Mouse (Mus musculus) limb, embryonic 12.5 days (tissue): Measurements from ENCODE around the gene Gm45799. TPM values are rescaled to one million over a fixed set of nuclear protein-coding genes. Genes with fewer than 3 reads are reported as not detected.

Experiments
- ATAC-seq: fragments of 200-750 bp; cut with Nextera tagmentation; 2 replicates; pipeline ENCODE4 v1.8.0; 2017; ENCODE audit warnings: low read depth, moderate TSS enrichment; ENCODE audit not compliant: insufficient number of reproducible peaks, insufficient read depth, low FRiP score, low TSS enrichment
- H3K27ac ChIP-seq: fragments of 300-500 bp; sonication (generic); 2 replicates; pipeline ENCODE4 v1.5.1; 2016; ENCODE audit warnings: mild to moderate bottlenecking, moderate library complexity
- H3K27me3 ChIP-seq: fragments of 300-500 bp; sonication (generic); 2 replicates; pipeline ENCODE4 v1.6.1; 2016; ENCODE audit warnings: mild to moderate bottlenecking, moderate library complexity
- H3K36me3 ChIP-seq: fragments of 300-500 bp; sonication (generic); 2 replicates; pipeline ENCODE4 v1.6.1; 2016; ENCODE audit warnings: mild to moderate bottlenecking, moderate library complexity
- H3K4me1 ChIP-seq: fragments of 300-500 bp; sonication (generic); replicated peaks from 2 replicates; pipeline ENCODE4 v1.6.1; 2016
- H3K4me2 ChIP-seq: fragments of 300-500 bp; sonication (generic); 2 replicates; pipeline ENCODE4 v1.6.1; 2016; ENCODE audit warnings: mild to moderate bottlenecking, moderate library complexity
- H3K4me3 ChIP-seq: fragments of 300-500 bp; sonication (generic); replicated peaks from 2 replicates; pipeline ENCODE4 v1.5.1; 2016; ENCODE audit warnings: mild to moderate bottlenecking
- H3K9ac ChIP-seq: fragments of 300-500 bp; sonication (generic); replicated peaks from 2 replicates; pipeline ENCODE4 v1.6.1; 2016; ENCODE audit warnings: mild to moderate bottlenecking, moderate library complexity
- H3K9me3 ChIP-seq: fragments of 300-500 bp; sonication (generic); 2 replicates; pipeline ENCODE4 v1.6.1; 2016; ENCODE audit warnings: mild to moderate bottlenecking, moderate library complexity
- WGBS: fragments of 180-500 bp; shearing (Covaris S2); methylation state at CpG from one replicate; pipeline ENCODE4 v1.1.7; 2016; 5-methylcytosine and 5-hydroxymethylcytosine counted together
- polyA plus RNA-seq: library from polyadenylated mRNA; unstranded; fragments of >200 nt; fragmentation: Nextera tagmentation; extraction: Ambion mirVana; gene quantifications from 2 replicates; pipeline ENCODE4 v1.2.1, GENCODE M21; 2016

The Gm45799 gene
- polyA plus RNA-seq, 1 experiment from 2014 or later = 13.9 TPM

GRCm38 (mm10) chr7:105728701-105729428 is 88.5 kb downstream of the Gm45799 start:
- WGBS = 83% methylated on average over 6 of the region's 6 CpGs
- H3K4me1 ChIP-seq = no peaks in the 10 kb centered on the region
- no peaks in the 10 kb centered on the region for H3K9me3 ChIP-seq
- peaks cover 54% of the 10 kb centered on the region for H3K36me3 ChIP-seq
- H3K4me3 ChIP-seq = no peak overlapping the region
- H3K4me2 ChIP-seq = no peak overlapping the region
- no peak overlapping the region for H3K27ac ChIP-seq
- no peaks in the 10 kb centered on the region for H3K27me3 ChIP-seq
- no peak for ATAC-seq
- H3K9ac ChIP-seq = no peak overlapping the region

- H3K9me3 ChIP-seq = no peaks in the 10 kb centered on the region
- H3K4me3 ChIP-seq = no peak overlapping the region
- H3K4me2 ChIP-seq = no peak overlapping the region
- no peaks in the 10 kb centered on the region for H3K27me3 ChIP-seq
- H3K9ac ChIP-seq = no peak overlapping the region
- H3K27ac ChIP-seq = no peak overlapping the region
- 94% methylated on average over 11 of the region's 11 CpGs for WGBS
- H3K36me3 ChIP-seq = peaks cover 60% of the 10 kb centered on the region
- H3K4me1 ChIP-seq = peaks cover 26% of the 10 kb centered on the region
- ATAC-seq = no peak
Observed at GRCm38 (mm10) chr7:105733836-105734235, 93.5 kb downstream of the Gm45799 start.

Other genes with a start within 250 kb of the Gm45799 start
- gene Fam160a2, start 240.5 kb upstream of the Gm45799 start, polyA plus RNA-seq = 45.5 and 47.8 TPM in 2 replicates
- gene Cnga4, start 236.0 kb upstream of the Gm45799 start, polyA plus RNA-seq = not detected in 2 replicates
- gene Cckbr, start 214.8 kb upstream of the Gm45799 start, polyA plus RNA-seq = not detected in 2 replicates
- gene Cavin3, start 158.3 kb upstream of the Gm45799 start, polyA plus RNA-seq = 23.2 and 24.8 TPM in 2 replicates
- 29.9 and 31.4 TPM in 2 replicates for gene Smpd1, start 86.2 kb upstream of the Gm45799 start, polyA plus RNA-seq
- gene Apbb1, start 58.9 kb upstream of the Gm45799 start, polyA plus RNA-seq = 62.7 and 66.4 TPM in 2 replicates
- 0.23 and 0.37 TPM in 2 replicates for gene Hpx, start 40.4 kb upstream of the Gm45799 start, polyA plus RNA-seq
- gene Trim3, start 7.0 kb upstream of the Gm45799 start, polyA plus RNA-seq = 34.4 and 37.4 TPM in 2 replicates
- 167 and 168 TPM in 2 replicates for gene Timm10b, start 496 bp upstream of the Gm45799 start, polyA plus RNA-seq
- 72.8 and 77.2 TPM in 2 replicates for gene Arfip2, start 136 bp upstream of the Gm45799 start, polyA plus RNA-seq
- 1.2 and 1.5 TPM in 2 replicates for gene Dnhd1, start 10.3 kb downstream of the Gm45799 start, polyA plus RNA-seq
- gene Ilk, start 96.0 kb downstream of the Gm45799 start, polyA plus RNA-seq = 216 and 232 TPM in 2 replicates
- 43.1 and 50.8 TPM in 2 replicates for gene Rrp8, start 96.8 kb downstream of the Gm45799 start, polyA plus RNA-seq
- 170 and 173 TPM in 2 replicates for gene Taf10, start 103.8 kb downstream of the Gm45799 start, polyA plus RNA-seq
- 33.3 and 38.3 TPM in 2 replicates for gene Tpp1, start 111.7 kb downstream of the Gm45799 start, polyA plus RNA-seq
- 24.8 and 28.2 TPM in 2 replicates for gene Dchs1, start 147.1 kb downstream of the Gm45799 start, polyA plus RNA-seq
- gene Mrpl17, start 170.5 kb downstream of the Gm45799 start, polyA plus RNA-seq = 319 and 330 TPM in 2 replicates